Mouse (Mus musculus): ENCODE results near the gene Prdm16. TPM values are rescaled to one million over a fixed set of nuclear protein-coding genes. Genes with fewer than 3 reads are reported as not detected.

Prdm16 gene
- polyA plus RNA-seq, 1 experiment = 2.0 TPM

GRCm38 (mm10) chr4:154503260-154503829 lies 133.3 kb downstream of the Prdm16 start:
- WGBS = 91% methylated on average over 21 of the region's 21 CpGs
- Histone ChIP-seq H3K36me3 (ENCODE audit: control insufficient read depth, insufficient read depth, low read length) (no peaks in the 10 kb centered on the region), H3K27ac (ENCODE audit: insufficient read depth, low read length) (no peak overlapping the region), H3K4me1 (ENCODE audit: control insufficient read depth, insufficient read depth, insufficient read length) (no peaks in the 10 kb centered on the region), H3K4me3 (ENCODE audit: extremely low read depth, insufficient read depth, insufficient read length) (no peak overlapping the region), H3K27me3 (ENCODE audit: control insufficient read depth, insufficient read depth, low read length) (no peaks in the 10 kb centered on the region)
- no peak for TF ChIP-seq CTCF (IDR thresholded peaks at IDR 0.05; ENCODE audit: extremely low read depth, insufficient read depth, insufficient read length, insufficient replicate concordance)
- no peak for TF ChIP-seq POLR2A (IDR thresholded peaks at IDR 0.05; ENCODE audit: low read depth, low read length)
- no peak for DNase-seq (ENCODE audit: low read depth in 1 of 2, low spot score in 2 of 2)

DNA sequence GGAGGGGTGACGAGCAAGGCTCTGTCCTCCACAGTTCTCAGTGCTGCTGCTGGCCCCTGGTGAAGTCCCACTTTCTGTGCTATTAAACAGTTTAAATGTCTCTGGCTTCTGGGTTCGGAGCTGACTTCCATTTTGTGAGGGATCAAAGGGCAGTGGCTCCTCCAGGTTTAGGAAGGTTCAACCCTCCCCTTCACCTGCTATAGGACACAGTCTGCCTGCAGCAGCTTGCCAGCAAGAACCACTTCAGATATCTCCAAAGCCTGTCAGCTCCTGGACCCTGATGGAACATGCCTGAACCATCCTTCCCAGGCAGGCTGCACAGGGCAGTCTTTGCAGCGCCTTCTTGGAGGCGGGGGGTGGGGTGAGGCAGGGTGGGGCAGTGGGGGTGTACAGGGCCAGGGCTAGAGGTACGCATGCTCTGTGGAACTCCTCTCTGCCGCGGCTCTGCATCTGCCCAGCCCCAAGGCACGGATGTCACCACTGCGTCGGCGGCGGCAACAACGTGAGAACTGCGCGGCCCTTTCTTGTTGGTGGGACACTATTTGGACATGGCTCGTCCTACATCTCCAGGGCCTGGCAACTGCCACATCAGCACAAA lies 134.2 kb downstream of the Prdm16 start:
- Histone ChIP-seq H3K4me1 (ENCODE audit: control insufficient read depth, insufficient read depth, insufficient read length) (no peaks in the 10 kb centered on the region), H3K4me3 (ENCODE audit: extremely low read depth, insufficient read depth, insufficient read length) (no peak overlapping the region), H3K27me3 (ENCODE audit: control insufficient read depth, insufficient read depth, low read length) (no peaks in the 10 kb centered on the region), H3K36me3 (ENCODE audit: control insufficient read depth, insufficient read depth, low read length) (no peaks in the 10 kb centered on the region), H3K27ac (ENCODE audit: insufficient read depth, low read length) (no peak overlapping the region)
- TF ChIP-seq POLR2A (IDR thresholded peaks at IDR 0.05; ENCODE audit: low read depth, low read length) (no peak), CTCF (IDR thresholded peaks at IDR 0.05; ENCODE audit: extremely low read depth, insufficient read depth, insufficient read length, insufficient replicate concordance) (no peak)
- no peak for DNase-seq (ENCODE audit: low read depth in 1 of 2, low spot score in 2 of 2)
- WGBS = 90% methylated on average over 16 of the region's 16 CpGs

GRCm38 (mm10) chr4:154500695-154501094 lies 136.0 kb downstream of the Prdm16 start:
- no peak for DNase-seq (ENCODE audit: low read depth in 1 of 2, low spot score in 2 of 2)
- Histone ChIP-seq H3K27me3 (ENCODE audit: control insufficient read depth, insufficient read depth, low read length) (no peaks in the 10 kb centered on the region), H3K36me3 (ENCODE audit: control insufficient read depth, insufficient read depth, low read length) (no peaks in the 10 kb centered on the region), H3K4me3 (ENCODE audit: extremely low read depth, insufficient read depth, insufficient read length) (no peak overlapping the region), H3K27ac (ENCODE audit: insufficient read depth, low read length) (no peak overlapping the region), H3K4me1 (ENCODE audit: control insufficient read depth, insufficient read depth, insufficient read length) (no peaks in the 10 kb centered on the region)
- TF ChIP-seq CTCF (IDR thresholded peaks at IDR 0.05; ENCODE audit: extremely low read depth, insufficient read depth, insufficient read length, insufficient replicate concordance) (no peak), POLR2A (IDR thresholded peaks at IDR 0.05; ENCODE audit: low read depth, low read length) (no peak)
- WGBS = 67% methylated on average over 9 of the region's 9 CpGs

DNA sequence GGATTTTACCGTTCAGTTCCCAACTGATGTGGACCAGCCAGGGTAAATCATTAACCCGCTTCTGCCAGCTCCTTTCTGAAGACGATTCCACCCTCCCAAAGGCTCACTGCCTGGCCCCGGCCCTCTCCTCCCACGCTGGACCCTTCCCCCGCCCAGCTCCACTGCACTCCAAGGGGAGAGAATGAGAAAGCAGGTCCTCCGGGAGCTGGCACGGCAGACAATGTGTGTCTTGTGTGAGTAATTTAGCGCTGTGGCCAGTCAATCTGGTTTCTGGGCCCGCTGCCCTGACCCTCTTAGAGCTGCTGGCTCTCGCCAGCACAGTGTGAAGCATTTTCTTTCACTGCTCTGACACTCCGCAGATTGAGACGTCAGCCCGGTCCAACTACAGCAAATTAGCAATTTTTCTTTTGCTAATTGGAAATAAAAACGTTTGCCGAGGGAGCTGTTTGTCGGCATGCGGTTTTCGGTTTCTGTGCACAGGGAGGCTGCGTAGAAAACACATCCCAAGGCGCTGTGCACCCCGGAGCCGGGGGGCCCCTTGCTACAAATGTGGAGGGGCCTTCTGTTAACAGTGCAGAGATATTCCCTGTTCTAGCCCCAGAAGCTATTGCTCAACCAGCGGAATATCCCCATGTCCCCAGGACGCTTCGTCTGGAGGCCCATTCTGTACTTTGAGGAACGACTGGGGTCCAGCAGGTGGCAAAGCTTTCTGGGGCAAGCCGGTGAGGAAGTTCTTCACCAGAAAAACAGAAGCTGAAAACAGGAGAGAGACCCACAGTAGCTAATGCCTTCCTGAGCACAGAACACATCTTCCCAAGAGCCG lies 136.8 kb downstream of the Prdm16 start:
- no peak for DNase-seq (ENCODE audit: low read depth in 1 of 2, low spot score in 2 of 2)
- WGBS = 58% methylated on average over 29 of the region's 29 CpGs
- Histone ChIP-seq H3K36me3 (ENCODE audit: control insufficient read depth, insufficient read depth, low read length) (no peaks in the 10 kb centered on the region), H3K27ac (ENCODE audit: insufficient read depth, low read length) (no peak overlapping the region), H3K27me3 (ENCODE audit: control insufficient read depth, insufficient read depth, low read length) (no peaks in the 10 kb centered on the region), H3K4me3 (ENCODE audit: extremely low read depth, insufficient read depth, insufficient read length) (no peak overlapping the region), H3K4me1 (ENCODE audit: control insufficient read depth, insufficient read depth, insufficient read length) (no peaks in the 10 kb centered on the region)
- TF ChIP-seq POLR2A (IDR thresholded peaks at IDR 0.05; ENCODE audit: low read depth, low read length) = no peak
- TF ChIP-seq CTCF (IDR thresholded peaks at IDR 0.05; ENCODE audit: extremely low read depth, insufficient read depth, insufficient read length, insufficient replicate concordance) = no peak

GRCm38 (mm10) chr4:154497423-154498175 lies 139.1 kb downstream of the Prdm16 start:
- TF ChIP-seq POLR2A (IDR thresholded peaks at IDR 0.05; ENCODE audit: low read depth, low read length) (no peak), CTCF (IDR thresholded peaks at IDR 0.05; ENCODE audit: extremely low read depth, insufficient read depth, insufficient read length, insufficient replicate concordance) (no peak)
- Histone ChIP-seq H3K27ac (ENCODE audit: insufficient read depth, low read length) (no peak overlapping the region), H3K36me3 (ENCODE audit: control insufficient read depth, insufficient read depth, low read length) (no peaks in the 10 kb centered on the region), H3K4me1 (ENCODE audit: control insufficient read depth, insufficient read depth, insufficient read length) (no peaks in the 10 kb centered on the region), H3K27me3 (ENCODE audit: control insufficient read depth, insufficient read depth, low read length) (no peaks in the 10 kb centered on the region), H3K4me3 (ENCODE audit: extremely low read depth, insufficient read depth, insufficient read length) (no peak overlapping the region)
- WGBS = 78% methylated on average over 4 of the region's 4 CpGs
- no peak for DNase-seq (ENCODE audit: low read depth in 1 of 2, low spot score in 2 of 2)

DNA sequence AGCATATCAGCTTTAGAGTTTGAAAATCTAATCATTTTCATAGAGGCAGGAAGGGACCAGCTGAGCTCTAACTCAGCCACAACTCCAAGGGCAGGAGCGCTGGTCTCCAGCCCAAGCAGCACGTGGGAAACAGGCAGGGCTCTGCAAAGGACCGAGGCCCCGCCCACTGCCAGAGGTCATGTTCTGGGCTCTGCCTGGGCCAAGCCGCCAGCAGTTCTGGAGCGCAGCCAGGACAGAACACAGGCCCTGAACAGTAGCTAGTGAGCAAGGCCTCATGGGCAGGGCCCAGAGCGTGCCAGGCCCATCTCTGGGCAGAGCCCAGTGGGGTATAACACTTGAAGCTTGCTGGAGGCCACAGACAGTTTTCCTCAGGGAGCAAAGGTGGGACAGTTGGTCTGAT lies 139.7 kb downstream of the Prdm16 start:
- WGBS = 40% methylated on average over 7 of the region's 7 CpGs
- Histone ChIP-seq H3K27ac (ENCODE audit: insufficient read depth, low read length) (no peak overlapping the region), H3K4me1 (ENCODE audit: control insufficient read depth, insufficient read depth, insufficient read length) (no peaks in the 10 kb centered on the region), H3K4me3 (ENCODE audit: extremely low read depth, insufficient read depth, insufficient read length) (no peak overlapping the region), H3K36me3 (ENCODE audit: control insufficient read depth, insufficient read depth, low read length) (no peaks in the 10 kb centered on the region), H3K27me3 (ENCODE audit: control insufficient read depth, insufficient read depth, low read length) (no peaks in the 10 kb centered on the region)
- TF ChIP-seq POLR2A (IDR thresholded peaks at IDR 0.05; ENCODE audit: low read depth, low read length) = no peak
- no peak for TF ChIP-seq CTCF (IDR thresholded peaks at IDR 0.05; ENCODE audit: extremely low read depth, insufficient read depth, insufficient read length, insufficient replicate concordance)
- peak in 1 of 2 experiments; percentile 14 for DNase-seq (ENCODE audit: low read depth in 1 of 2, low spot score in 2 of 2)
